Mouse (Mus musculus) E14TG2a.4 (cell line): Measurements from ENCODE around the gene Tmem110.

ENCODE experiments used
- H3K27me3 ChIP-seq: 2 replicates; pipeline ENCODE4 v1.6.1; 2014; ENCODE audit warnings: low read length, control low read depth; ENCODE audit not compliant: insufficient read depth
- H3K36me3 ChIP-seq: 2 replicates; pipeline ENCODE4 v1.6.1; 2014; ENCODE audit warnings: low read length, control low read depth; ENCODE audit not compliant: insufficient read depth
- H3K4me1 ChIP-seq: replicated peaks from 2 replicates; pipeline ENCODE4 v1.6.1; 2014; ENCODE audit warnings: low read depth, low read length, control low read depth
- H3K4me3 ChIP-seq: replicated peaks from 2 replicates; pipeline ENCODE4 v1.5.1; 2014; ENCODE audit warnings: mild to moderate bottlenecking, low read length
- H3K9me3 ChIP-seq: 2 replicates; pipeline ENCODE4 v1.6.1; 2014; ENCODE audit warnings: low read length, control low read depth
- CTCF ChIP-seq: conservative IDR thresholded peaks from 2 replicates; pipeline ENCODE4 v1.5.1; 2014; ENCODE audit warnings: low read length
- NANOG ChIP-seq: IDR thresholded peaks from 2 replicates; pipeline ENCODE4 v1.6.1; 2014; ENCODE audit warnings: borderline replicate concordance, low read length, mixed read lengths
- POU5F1 ChIP-seq: IDR thresholded peaks from 2 replicates; pipeline ENCODE4 v1.6.1; 2014; ENCODE audit warnings: low read length, borderline replicate concordance

Gene Tmem110

DNA sequence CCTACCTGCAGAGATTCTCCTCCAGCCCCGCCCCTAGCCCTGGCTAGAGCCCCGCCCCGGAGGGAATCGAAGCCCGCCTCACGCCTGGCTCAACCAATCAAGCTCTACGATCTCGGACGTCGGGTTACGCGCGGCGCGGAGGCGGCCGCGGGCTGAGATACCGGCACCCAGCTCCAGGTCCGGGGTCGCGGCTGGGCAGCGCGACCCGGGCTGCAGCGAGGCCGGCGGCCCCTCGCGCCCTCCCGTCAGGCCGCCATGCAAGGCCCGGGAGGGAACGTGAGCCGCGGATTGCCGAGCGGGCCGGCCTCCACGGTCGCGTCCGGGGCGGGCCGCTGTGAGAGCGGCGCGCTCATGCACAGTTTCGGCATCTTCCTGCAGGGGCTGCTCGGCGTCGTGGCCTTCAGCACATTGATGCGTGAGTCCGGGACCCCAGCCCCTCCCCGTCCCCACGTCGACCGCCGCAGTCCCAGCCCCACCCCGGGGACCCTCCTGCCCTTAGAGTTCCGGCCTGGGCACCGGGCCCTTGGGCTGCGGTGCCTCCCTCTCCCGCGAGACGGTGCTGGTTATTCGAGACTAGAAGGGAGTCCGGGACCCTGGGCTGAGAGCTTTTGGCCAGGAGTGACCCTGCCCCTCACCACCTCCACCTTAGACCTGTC is at the start of gene Tmem110:
Gene Tmem110, plus strand, starts transcription at position 115 of the 656 bp plus-strand sequence.
- H3K4me3 ChIP-seq, result peak within 1 kb of the TSS; percentile 94
- no peaks in the 10 kb centered on the region for H3K9me3 ChIP-seq
- TF ChIP-seq POU5F1 (no peak), CTCF (no peak), NANOG (no peak)
- H3K36me3 ChIP-seq, result no peaks in the 10 kb centered on the region
- H3K27me3 ChIP-seq, result no peaks in the 10 kb centered on the region
- H3K4me1 ChIP-seq, result peaks cover 23% of the 10 kb centered on the region

DNA sequence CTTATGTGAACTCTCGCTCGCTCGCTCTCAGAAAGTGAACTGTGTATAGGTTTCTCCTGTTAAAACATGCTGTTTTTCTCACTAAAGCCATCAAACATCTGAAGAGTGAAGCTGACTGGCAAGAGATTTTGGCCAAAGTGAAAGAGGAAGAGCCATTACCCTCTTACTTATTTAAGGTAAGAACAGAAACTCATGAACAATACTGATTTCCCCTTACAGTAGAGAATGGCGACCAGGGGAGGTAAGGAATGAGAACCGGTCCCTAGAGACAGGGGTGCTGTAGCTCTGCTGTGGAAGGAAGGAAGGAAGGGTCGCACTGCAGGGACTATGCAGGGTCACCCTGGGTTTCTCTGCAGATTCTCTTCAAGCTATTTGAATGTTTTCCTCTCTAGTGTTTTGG is 40.8 kb upstream of the Tmem110 start:
- no peaks in the 10 kb centered on the region for H3K9me3 ChIP-seq
- H3K4me1 ChIP-seq, result no peaks in the 10 kb centered on the region
- no peaks in the 10 kb centered on the region for H3K27me3 ChIP-seq
- H3K4me3 ChIP-seq, result no peak overlapping the region
- H3K36me3 ChIP-seq, result peaks cover 23% of the 10 kb centered on the region; the same call in 1 of the 2 replicates
- TF ChIP-seq POU5F1, result no peak
- TF ChIP-seq NANOG, result no peak
- TF ChIP-seq CTCF, result no peak

- H3K4me1 ChIP-seq, result no peaks in the 10 kb centered on the region
- TF ChIP-seq POU5F1, result no peak
- TF ChIP-seq NANOG, result no peak
- no peak for TF ChIP-seq CTCF
Observed at GRCm38 (mm10) chr14:30789471-30789870, 35.9 kb upstream of the Tmem110 start.

GRCm38 (mm10) chr14:30792871-30793270 is 32.5 kb upstream of the Tmem110 start:
- H3K27me3 ChIP-seq, result no peaks in the 10 kb centered on the region
- no peak for TF ChIP-seq NANOG
- no peak for TF ChIP-seq CTCF
- no peak for TF ChIP-seq POU5F1
- H3K4me3 ChIP-seq, result no peak overlapping the region
- 0 out of 2 replicates have a peak, but pooled peaks cover 5% of the 10 kb centered on the region for H3K36me3 ChIP-seq
- no peaks in the 10 kb centered on the region for H3K4me1 ChIP-seq
- H3K9me3 ChIP-seq, result no peaks in the 10 kb centered on the region

More at GRCm38 (mm10) chr14:30789471-30789870, 35.9 kb upstream of the Tmem110 start:
- Histone ChIP-seq H3K9me3 (no peaks in the 10 kb centered on the region), H3K36me3 (peaks cover 21% of the 10 kb centered on the region; the same call in 1 of the 2 replicates), H3K4me3 (no peak overlapping the region), H3K27me3 (no peaks in the 10 kb centered on the region)

- Histone ChIP-seq H3K4me3 (no peak overlapping the region), H3K9me3 (no peaks in the 10 kb centered on the region), H3K27me3 (no peaks in the 10 kb centered on the region), H3K4me1 (no peaks in the 10 kb centered on the region), H3K36me3 (no peaks in the 10 kb centered on the region)
- TF ChIP-seq NANOG (no peak), CTCF (no peak), POU5F1 (no peak)
Observed at GRCm38 (mm10) chr14:30801756-30802155, 23.6 kb upstream of the Tmem110 start.

DNA sequence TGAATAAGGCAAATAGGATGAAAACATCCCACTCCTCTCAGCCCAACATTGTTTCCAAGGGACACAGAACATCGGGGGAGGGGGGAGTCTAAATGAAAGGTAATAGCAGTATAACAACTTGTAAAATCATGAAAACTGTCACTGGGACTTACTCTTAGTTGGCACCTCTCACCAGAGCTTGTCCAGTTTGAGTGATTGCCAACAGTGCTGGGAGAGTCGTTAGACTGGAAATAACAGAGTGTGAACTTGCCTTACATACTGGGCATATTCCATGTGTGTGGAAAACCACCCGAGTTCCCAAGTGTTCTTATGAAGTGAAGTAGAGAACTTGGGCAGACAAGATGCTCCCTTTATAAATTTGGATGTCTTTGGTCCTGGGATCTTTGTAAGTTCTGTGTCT is 4.3 kb upstream of the Tmem110 start:
- no peaks in the 10 kb centered on the region for H3K27me3 ChIP-seq
- H3K36me3 ChIP-seq, result peaks cover 15% of the 10 kb centered on the region
- TF ChIP-seq POU5F1, result no peak
- no peak for TF ChIP-seq NANOG
- TF ChIP-seq CTCF, result no peak
- no peaks in the 10 kb centered on the region for H3K9me3 ChIP-seq
- peaks cover 11% of the 10 kb centered on the region for H3K4me1 ChIP-seq
- no peak overlapping the region for H3K4me3 ChIP-seq

- no peak for TF ChIP-seq POU5F1
- TF ChIP-seq NANOG, result no peak
- no peak for TF ChIP-seq CTCF
Observed at GRCm38 (mm10) chr14:30824456-30824995, 864 bp upstream of the Tmem110 start.

DNA sequence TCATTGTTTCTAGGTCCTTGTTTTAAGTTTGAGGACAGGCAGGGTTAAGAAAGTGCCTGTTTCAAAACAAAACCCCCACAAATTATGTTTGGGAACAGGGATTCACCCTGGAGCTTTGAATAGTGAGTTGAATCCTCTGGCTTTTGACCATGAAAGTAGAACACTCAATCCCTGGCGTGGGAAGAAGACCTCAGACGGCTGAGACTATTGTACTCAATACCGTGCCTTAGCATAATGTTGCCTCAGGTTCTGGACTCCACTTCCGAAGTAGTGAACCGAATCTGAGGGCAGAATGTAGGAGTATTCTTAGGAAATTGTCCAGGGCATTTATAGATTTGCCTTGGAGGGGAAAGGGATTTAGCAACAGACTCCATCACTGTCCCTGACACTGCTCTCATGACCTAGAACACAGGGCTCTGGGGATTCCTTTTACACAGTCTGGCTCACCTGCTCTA is 342 bp upstream of the Tmem110 start:
- H3K4me1 ChIP-seq, result peaks cover 23% of the 10 kb centered on the region
- H3K9me3 ChIP-seq, result no peaks in the 10 kb centered on the region
- peak overlapping the region; percentile 94 for H3K4me3 ChIP-seq
- no peaks in the 10 kb centered on the region for H3K27me3 ChIP-seq
- no peaks in the 10 kb centered on the region for H3K36me3 ChIP-seq
- TF ChIP-seq NANOG (no peak), CTCF (no peak)

More at GRCm38 (mm10) chr14:30824456-30824995, 864 bp upstream of the Tmem110 start:
- H3K4me3 ChIP-seq, result no peak overlapping the region
- H3K4me1 ChIP-seq, result peaks cover 23% of the 10 kb centered on the region
- H3K9me3 ChIP-seq, result no peaks in the 10 kb centered on the region
- no peaks in the 10 kb centered on the region for H3K36me3 ChIP-seq
- H3K27me3 ChIP-seq, result no peaks in the 10 kb centered on the region
